Mouse (Mus musculus): Measurements from ENCODE around the gene Grhpr. TPM values are rescaled to one million over a fixed set of nuclear protein-coding genes. Genes with fewer than 3 reads are reported as not detected.

The Grhpr gene
- total and polyA plus RNA-seq, 3 experiments: 76.6 to 204 (median 107) TPM

DNA sequence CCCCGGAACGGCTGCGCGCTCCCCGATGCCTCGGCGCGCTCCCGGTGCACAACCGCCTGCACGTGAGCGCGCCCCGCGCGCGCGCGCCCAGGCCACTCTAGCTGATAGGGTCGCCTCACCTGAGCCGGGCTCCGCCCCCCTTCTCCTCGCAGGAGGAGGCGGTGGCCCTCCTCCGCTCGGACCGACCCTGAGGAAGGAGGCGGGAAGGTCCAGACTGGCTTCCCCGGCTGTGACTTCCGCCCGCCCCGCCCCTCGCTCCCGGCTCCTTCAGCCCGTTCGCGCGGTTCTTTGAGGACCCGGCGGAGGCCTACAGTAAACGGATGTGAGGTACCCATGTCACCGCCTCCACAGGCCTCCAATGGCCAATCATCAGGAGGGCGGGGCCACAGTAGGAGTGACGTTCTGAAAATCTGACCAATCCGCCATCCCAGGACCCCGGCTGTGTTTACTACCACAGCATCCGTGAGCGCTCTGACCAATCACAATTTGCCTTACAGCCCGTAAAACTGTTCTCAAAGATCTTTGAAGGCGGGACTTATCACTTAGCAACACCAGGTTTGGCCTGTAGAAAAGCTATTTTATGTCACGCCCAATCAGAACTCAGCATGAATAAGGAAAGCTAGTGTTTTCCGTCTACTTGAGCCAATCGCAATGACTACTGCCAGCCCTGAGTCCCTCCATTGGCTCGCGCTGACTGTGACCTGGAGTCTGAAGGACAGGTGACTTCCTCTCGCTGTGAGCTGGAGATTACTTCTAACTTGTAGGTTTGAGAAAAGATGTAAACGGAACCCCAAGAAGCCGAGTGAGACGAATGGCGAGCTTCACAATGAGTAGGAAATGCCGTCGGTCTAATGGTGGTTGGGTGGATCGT is 31.1 kb downstream of the Grhpr start, which contains the start of gene Zbtb5:
Zbtb5 (minus strand) TSS at position 308 of the 871 bp plus-strand sequence.
- in situ Hi-C loops (cut with MboI; ENCODE audit: low pct_ligation_motif_present, low pct_unique_long_range_greater_than_20kb, low sequenced_read_pairs) (no loop called here), dilution Hi-C loops (cut with MboI; ENCODE audit: extremely low pct_ligation_motif_present, extremely low pct_unique_long_range_greater_than_20kb, low sequenced_read_pairs) (no loop called here)
- Histone ChIP-seq H3K27ac (ENCODE audit: insufficient read depth, low read depth) (peak within 1 kb of the TSS; percentile 76), H3K4me3 (replicated peaks in 1 of 3; ENCODE audit: low read depth in 2 of 3, low read length in 2 of 3, poor library complexity in 1 of 3) (peak within 1 kb of the TSS; percentile 87 to 99 (median 95)), H3K9ac (ENCODE audit: insufficient read depth, low read depth) (peak within 1 kb of the TSS; percentile 82), H3K27me3 (replicated peaks) (no peaks in the 10 kb centered on the region), H3K4me2 (ENCODE audit: insufficient read depth, low read depth, poor library complexity, severe bottlenecking) (peak within 1 kb of the TSS; percentile 79), H3K79me2 (replicated peaks; ENCODE audit: control insufficient read depth, extremely low read depth, insufficient read depth, poor library complexity, severe bottlenecking) (peaks cover 9% of the 10 kb centered on the region), H3K9me3 (replicated peaks; ENCODE audit: low read length) (no peaks in the 10 kb centered on the region), H3K36me3 (replicated peaks in 1 of 2; ENCODE audit: control insufficient read depth in 1 of 2, insufficient read depth in 1 of 2, low read length in 1 of 2) (peaks cover 0 to 2% of the 10 kb centered on the region in 2 experiments), H3K4me1 (ENCODE audit: control insufficient read depth in 1 of 2, insufficient read depth in 2 of 2) (peaks cover 6 to 27% of the 10 kb centered on the region in 2 experiments)
- DNase-seq (ENCODE audit: extremely low read depth): peak; percentile 100
- no peak for TF ChIP-seq JUN (IDR thresholded peaks at IDR 0.05; ENCODE audit: insufficient read depth, low read depth, low read length)
- peak; percentile 62 for TF ChIP-seq USF1 (IDR thresholded peaks at IDR 0.05; ENCODE audit: low read depth, low read length)
- no peak for TF ChIP-seq RAD21 (IDR thresholded peaks at IDR 0.05; ENCODE audit: low read depth, low read length)
- TF ChIP-seq NELFE (IDR thresholded peaks at IDR 0.05; ENCODE audit: low read depth, low read length): peak; percentile 18; the same call in 1 of the 2 replicates
- no peak; the same call in 1 of the 2 replicates for TF ChIP-seq TBP (conservative IDR thresholded peaks at IDR 0.05; ENCODE audit: low read depth, low read length)
- TF ChIP-seq CHD2 (IDR thresholded peaks at IDR 0.05; ENCODE audit: low read length): peak; percentile 94
- no peak for TF ChIP-seq ZC3H11A (IDR thresholded peaks at IDR 0.05; ENCODE audit: low read depth, low read length)
- peak; percentile 86 for TF ChIP-seq MAZ (IDR thresholded peaks at IDR 0.05; ENCODE audit: low read depth, low read length)
- TF ChIP-seq KAT2A (IDR thresholded peaks at IDR 0.05; ENCODE audit: insufficient replicate concordance, low read length): peak; percentile 73; the same call in 1 of the 2 replicates
- no peak for TF ChIP-seq MEF2A (IDR thresholded peaks at IDR 0.05; ENCODE audit: borderline replicate concordance, low read depth, low read length)
- no peak for TF ChIP-seq MAFK (IDR thresholded peaks at IDR 0.05; ENCODE audit: insufficient replicate concordance, low read length)
- peak; percentile 83 for TF ChIP-seq HCFC1 (IDR thresholded peaks at IDR 0.05; ENCODE audit: low read depth, low read length)
- peak; percentile 51; the same call in 1 of the 2 replicates for TF ChIP-seq IRF4 (IDR thresholded peaks at IDR 0.05; ENCODE audit: low read depth, low read length)
- TF ChIP-seq NRF1 (IDR thresholded peaks at IDR 0.05; ENCODE audit: low read depth, low read length): peak; percentile 57
- no peak for TF ChIP-seq CTCF (conservative IDR thresholded peaks at IDR 0.05 in 1 of 2, IDR thresholded peaks at IDR 0.05 in 1 of 2; ENCODE audit: low read depth in 2 of 2, low read length in 2 of 2)
- TF ChIP-seq JUND (conservative IDR thresholded peaks at IDR 0.05; ENCODE audit: low read depth, low read length): no peak; the same call in 1 of the 2 replicates
- TF ChIP-seq BHLHE40 (IDR thresholded peaks at IDR 0.05; ENCODE audit: low read depth, low read length): peak; percentile 85
- peak; percentile 11; the same call in 1 of the 2 replicates for TF ChIP-seq ZMIZ1 (IDR thresholded peaks at IDR 0.05; ENCODE audit: low read depth, low read length)
- TF ChIP-seq MAX (IDR thresholded peaks at IDR 0.05; ENCODE audit: low read length): peak; percentile 77
- TF ChIP-seq TCF12 (IDR thresholded peaks at IDR 0.05; ENCODE audit: low read depth, low read length): peak; percentile 25; the same call in 1 of the 2 replicates
- peak; percentile 53; the same call in 1 of the 2 replicates for TF ChIP-seq USF2 (conservative IDR thresholded peaks at IDR 0.05; ENCODE audit: low read depth, low read length)
- no peak for TF ChIP-seq EP300 (IDR thresholded peaks at IDR 0.05; ENCODE audit: low read length)
- TF ChIP-seq PAX5 (IDR thresholded peaks at IDR 0.05; ENCODE audit: low read length): no peak
- peak; percentile 8; the same call in 1 of the 2 replicates for TF ChIP-seq GABPA (IDR thresholded peaks at IDR 0.05; ENCODE audit: insufficient replicate concordance, low read depth, low read length)
- TF ChIP-seq SIN3A (IDR thresholded peaks at IDR 0.05; ENCODE audit: low read length): peak; percentile 77
- peak; percentile 78 for TF ChIP-seq ELF1 (IDR thresholded peaks at IDR 0.05; ENCODE audit: low read depth, low read length)
- TF ChIP-seq E2F4 (IDR thresholded peaks at IDR 0.05; ENCODE audit: insufficient replicate concordance, low read depth, low read length): peak; percentile 74; the same call in 1 of the 2 replicates
- peak; percentile 68 for TF ChIP-seq MXI1 (IDR thresholded peaks at IDR 0.05; ENCODE audit: low read depth, low read length)
- TF ChIP-seq POLR2A (IDR thresholded peaks at IDR 0.05; ENCODE audit: low read depth, low read length): peak; percentile 70
- no peak for TF ChIP-seq CHD1 (IDR thresholded peaks at IDR 0.05; ENCODE audit: low read depth, low read length)
- TF ChIP-seq ZNF384 (IDR thresholded peaks at IDR 0.05; ENCODE audit: low read depth, low read length): no peak
- TF ChIP-seq ZKSCAN1 (IDR thresholded peaks at IDR 0.05; ENCODE audit: borderline replicate concordance, low read depth, low read length): no peak
- 0 out of 2 replicates have a peak, but pooled peaks have one; percentile 33 for TF ChIP-seq POLR2AphosphoS2 (IDR thresholded peaks at IDR 0.05; ENCODE audit: low read depth, low read length)
- 0 out of 2 replicates have a peak, but pooled peaks have one; percentile 27 for TF ChIP-seq ETS1 (conservative IDR thresholded peaks at IDR 0.05; ENCODE audit: low read depth, low read length)
